Mouse (Mus musculus): ENCODE measurements around the gene Slc35e3.

GRCm38 (mm10) chr10:117762966-117763365, 16.8 kb upstream of the Slc35e3 start:
- TF ChIP-seq POLR2A (IDR thresholded peaks at IDR 0.05; ENCODE audit: borderline replicate concordance, extremely low read depth, low read depth, low read length), result no peak
- TF ChIP-seq CTCF (IDR thresholded peaks at IDR 0.05; ENCODE audit: insufficient read depth, low read length), result no peak
